Mouse (Mus musculus) skeletal muscle tissue, adult 2 months (tissue): Measurements from ENCODE around the gene Gpr132.

Experiments
- DNase-seq: peaks from one replicate; pipeline ENCODE4 v3.0.0-alpha.2; 2012; ENCODE audit warnings: low read depth, low spot score

Gene Gpr132

GRCm38 (mm10) chr12:112868178-112869087 lies at the start of gene Gpr132:
Gpr132 (minus strand) TSS chr12:112868228.
- DNase-seq: no peak

GRCm38 (mm10) chr12:112917486-112917885 lies 49.5 kb upstream of the Gpr132 start:
- no peak for DNase-seq

- peak; percentile 92 for DNase-seq
Observed at GRCm38 (mm10) chr12:112916698-112917400, 48.8 kb upstream of the Gpr132 start.

GRCm38 (mm10) chr12:112915587-112915986 lies 47.6 kb upstream of the Gpr132 start:
- no peak for DNase-seq

GRCm38 (mm10) chr12:112914527-112914926 lies 46.5 kb upstream of the Gpr132 start:
- no peak for DNase-seq

- DNase-seq: no peak
Observed at GRCm38 (mm10) chr12:112912951-112913745, 45.1 kb upstream of the Gpr132 start.

- DNase-seq: no peak
Observed at GRCm38 (mm10) chr12:112911701-112912100, 43.7 kb upstream of the Gpr132 start.

GRCm38 (mm10) chr12:112908991-112909390 lies 41.0 kb upstream of the Gpr132 start:
- no peak for DNase-seq

GRCm38 (mm10) chr12:112905001-112905400 lies 37.0 kb upstream of the Gpr132 start:
- no peak for DNase-seq

- DNase-seq: peak; percentile 72
Observed at GRCm38 (mm10) chr12:112903941-112904340, 35.9 kb upstream of the Gpr132 start.

GRCm38 (mm10) chr12:112900641-112901040 lies 32.6 kb upstream of the Gpr132 start:
- no peak for DNase-seq

GRCm38 (mm10) chr12:112898960-112899359 lies 30.9 kb upstream of the Gpr132 start:
- no peak for DNase-seq

- no peak for DNase-seq
Observed at GRCm38 (mm10) chr12:112898351-112898750, 30.3 kb upstream of the Gpr132 start.

- DNase-seq: peak; percentile 59
Observed at GRCm38 (mm10) chr12:112897522-112898212, 29.6 kb upstream of the Gpr132 start.

- DNase-seq: no peak
Observed at GRCm38 (mm10) chr12:112894969-112895368, 26.9 kb upstream of the Gpr132 start.

- DNase-seq: no peak
Observed at GRCm38 (mm10) chr12:112894303-112894884, 26.4 kb upstream of the Gpr132 start.

- DNase-seq: no peak
Observed at GRCm38 (mm10) chr12:112885465-112885864, 17.4 kb upstream of the Gpr132 start.

GRCm38 (mm10) chr12:112881301-112881815 lies 13.3 kb upstream of the Gpr132 start:
- no peak for DNase-seq

GRCm38 (mm10) chr12:112880661-112881060 lies 12.6 kb upstream of the Gpr132 start:
- DNase-seq: no peak

- DNase-seq: no peak
Observed at GRCm38 (mm10) chr12:112879731-112880130, 11.7 kb upstream of the Gpr132 start.

GRCm38 (mm10) chr12:112877607-112878020 lies 9.6 kb upstream of the Gpr132 start:
- no peak for DNase-seq
